Mouse (Mus musculus) forelimb bud, embryonic 11.5 days (tissue): ENCODE results near the gene Vmn1r221.
A peak's percentile ranks its signal among the peaks of the same experiment; 100 is the strongest.
"Not testable (repeated sequence)": the region's sequence is repeated elsewhere in the genome, so short reads cannot be mapped to it uniquely, and the experiment has no call there.

Experiments used
- DNase-seq: peaks from one replicate; pipeline ENCODE4 v3.0.0-alpha.2; 2012; ENCODE audit warnings: low read depth, low spot score

The Vmn1r221 gene

GRCm38 (mm10) chr13:23213827-23214226 is at the start of gene Vmn1r221:
Gene Vmn1r221 (plus strand): TSS chr13:23214127.
- DNase-seq: not testable (repeated sequence)

DNA sequence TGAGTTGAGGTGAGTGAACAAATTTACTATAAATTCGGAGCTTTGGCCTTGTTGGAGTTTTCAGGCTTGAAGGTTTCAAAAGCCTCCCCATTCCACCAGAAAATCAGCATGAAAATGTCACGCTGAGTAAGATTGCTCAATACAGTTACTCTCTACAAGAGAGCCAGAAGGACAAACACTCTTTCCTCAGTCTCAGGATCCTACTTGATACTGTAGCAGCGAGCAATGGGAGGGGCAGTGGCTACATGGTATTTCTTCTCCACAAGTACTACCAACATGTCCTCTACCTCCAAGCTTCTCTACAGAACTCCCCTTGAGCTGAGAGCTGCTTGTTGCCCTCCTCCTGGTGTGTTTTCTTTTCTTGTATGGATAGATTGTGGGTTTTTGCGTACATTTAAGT is 47.5 kb upstream of the Vmn1r221 start:
- DNase-seq: not testable (repeated sequence)

DNA sequence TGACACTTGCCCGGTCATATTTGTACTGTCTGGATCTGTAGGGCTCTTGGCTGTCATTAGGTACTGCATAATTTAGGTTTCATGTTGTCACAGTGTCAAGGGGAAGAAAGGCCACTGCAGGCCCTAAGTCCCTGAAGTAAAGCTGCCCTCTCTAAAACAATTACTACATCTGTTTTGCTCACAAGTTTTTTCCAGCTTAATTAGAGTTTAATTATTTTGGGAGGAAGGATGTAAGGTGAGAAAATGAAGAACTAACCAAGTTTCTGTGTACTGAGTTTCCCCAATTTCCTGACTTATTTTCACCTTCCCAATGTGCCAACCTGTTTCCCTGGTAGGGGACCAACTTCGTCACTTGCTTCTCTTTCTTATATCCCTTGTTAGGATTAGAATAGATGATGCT is 26.1 kb upstream of the Vmn1r221 start, which contains the start of gene Vmn1r220:
TSS of gene Vmn1r220 (minus strand) at position 101 of the 400 bp plus-strand sequence.
- DNase-seq: no peak

GRCm38 (mm10) chr13:23203885-23204284 is 10.0 kb upstream of the Vmn1r221 start:
- not testable (repeated sequence) for DNase-seq

DNA sequence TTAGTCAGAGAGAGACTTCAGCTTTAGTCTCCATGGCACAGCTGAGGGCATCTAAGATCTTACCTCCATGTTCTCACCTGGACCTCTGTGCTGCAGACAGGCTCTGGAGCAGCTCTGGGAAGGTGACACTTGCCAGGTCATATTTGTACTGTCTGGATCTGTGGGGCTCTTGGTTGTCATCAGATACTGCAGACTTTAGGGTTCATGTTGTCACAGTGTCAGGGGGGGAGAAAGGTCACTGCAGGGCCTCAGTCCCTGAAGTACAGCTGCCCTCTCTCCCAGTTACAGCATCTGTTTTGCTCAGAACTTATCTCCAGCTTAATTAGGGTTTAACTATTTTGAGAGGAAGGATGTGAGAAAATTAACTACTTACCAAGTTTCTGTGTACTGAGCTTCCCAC is 21.9 kb downstream of the Vmn1r221 start, which contains the start of gene Vmn1r222:
TSS of gene Vmn1r222 (minus strand) at position 101 of the 400 bp plus-strand sequence.
- DNase-seq: not testable (repeated sequence)

DNA sequence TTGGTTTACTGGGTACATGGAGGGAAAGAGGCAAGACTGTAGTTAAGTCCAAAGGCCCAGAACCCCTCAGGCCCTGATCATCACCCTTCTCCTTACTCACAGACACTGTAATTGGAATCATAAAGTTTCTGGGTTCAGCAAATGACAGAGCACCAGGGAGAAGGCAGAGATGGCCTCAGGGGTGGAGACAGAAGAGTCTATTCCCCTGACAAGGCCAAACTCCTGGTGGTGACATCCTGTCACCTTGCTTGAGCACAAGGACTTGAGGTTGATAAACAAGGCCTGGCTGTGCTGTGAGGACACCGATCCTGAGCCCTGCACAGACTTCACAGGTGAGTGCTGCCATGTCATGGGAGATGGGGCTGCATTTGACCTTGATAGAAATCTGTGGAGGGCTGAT is 32.9 kb downstream of the Vmn1r221 start, which contains the start of gene Vmn1r223:
TSS of gene Vmn1r223 (plus strand) at position 301 of the 400 bp plus-strand sequence.
- DNase-seq: not testable (repeated sequence)

DNA sequence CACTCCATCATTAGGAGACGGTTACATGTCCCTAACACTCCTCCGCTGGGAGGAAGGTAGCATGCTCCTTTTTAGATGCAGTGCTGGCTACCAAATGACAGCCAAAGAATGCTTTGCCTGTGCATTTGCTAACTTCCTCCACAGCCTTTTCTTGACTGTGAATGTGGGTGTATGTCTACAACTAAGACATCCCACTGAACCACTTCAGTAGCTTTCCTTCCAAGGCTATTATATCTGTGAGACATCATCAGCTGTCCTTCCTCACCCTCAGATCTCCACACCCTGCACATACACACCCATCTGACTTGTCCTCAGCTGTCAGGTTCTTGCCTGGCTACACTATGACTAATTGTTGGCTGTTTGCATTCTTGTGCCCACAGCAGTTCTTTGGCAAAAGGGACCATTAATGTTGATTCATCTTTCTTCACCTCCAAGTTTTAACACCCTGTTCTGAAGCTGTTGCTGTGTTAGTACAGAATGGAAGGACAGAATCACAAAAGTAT is 44.7 kb downstream of the Vmn1r221 start:
- DNase-seq: no peak

- not testable (repeated sequence) for DNase-seq
Measured at GRCm38 (mm10) chr13:23268606-23269005, 54.7 kb downstream of the Vmn1r221 start.

DNA sequence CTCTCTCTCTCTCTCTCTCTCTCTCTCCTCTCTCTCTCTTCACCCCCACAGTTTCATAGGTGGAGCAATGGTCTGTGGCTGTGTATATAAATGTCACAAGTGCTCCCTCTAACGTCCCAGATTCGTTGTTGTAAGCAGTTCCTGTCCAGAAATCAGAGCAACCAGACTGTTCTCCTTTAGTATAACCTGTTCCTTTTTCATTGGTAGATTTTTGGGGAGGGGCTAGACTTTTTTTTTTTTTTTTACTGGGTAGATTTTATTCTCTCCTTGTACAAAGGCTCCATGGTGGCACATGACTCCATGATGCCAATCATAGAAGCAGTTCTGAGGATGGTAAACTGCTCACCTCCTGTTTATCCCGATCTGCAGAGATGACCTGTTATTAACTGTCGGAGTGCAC is 55.2 kb downstream of the Vmn1r221 start:
- DNase-seq: not testable (repeated sequence)

- DNase-seq: no peak
Measured at GRCm38 (mm10) chr13:23269681-23270080, 55.8 kb downstream of the Vmn1r221 start.

DNA sequence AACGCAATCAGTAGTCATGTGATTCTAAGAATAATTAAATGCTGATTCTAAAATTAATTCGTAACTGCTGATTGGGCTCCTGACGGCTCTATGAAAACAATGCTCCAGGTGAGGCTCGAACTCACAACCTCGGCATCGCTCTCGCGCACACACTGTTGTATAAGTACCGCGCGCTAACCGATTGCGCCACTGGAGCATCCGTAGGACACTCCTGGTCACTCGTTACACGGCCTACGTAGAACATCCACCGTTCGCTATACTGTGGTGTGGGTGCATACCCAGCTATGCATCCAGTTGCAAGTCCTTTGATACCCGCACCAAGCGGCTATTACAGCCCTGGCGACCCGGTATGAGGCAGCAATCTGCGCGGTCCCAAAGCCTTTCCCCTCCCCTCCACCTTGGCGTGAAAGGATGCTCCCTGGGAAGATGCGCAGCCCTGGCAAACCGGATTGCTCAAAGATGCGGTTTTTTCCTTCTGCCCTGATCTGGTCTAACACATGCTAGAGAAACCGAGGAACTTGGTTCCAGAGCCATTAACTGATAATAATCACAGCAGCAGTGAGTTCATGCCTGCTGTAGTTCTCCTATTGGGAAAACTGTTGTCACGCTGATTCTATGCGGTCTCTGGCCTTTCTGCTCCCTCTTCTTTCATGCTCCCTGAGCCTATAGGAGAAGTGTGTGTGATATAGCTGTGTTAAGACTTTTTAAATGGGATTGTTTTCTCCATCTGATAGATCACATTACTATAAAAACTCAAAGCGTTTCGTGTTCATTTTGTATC is 56.6 kb downstream of the Vmn1r221 start:
- DNase-seq: peak; percentile 68
